Mouse (Mus musculus): ENCODE data around the gene Slc7a4. TPM values are rescaled to one million over a fixed set of nuclear protein-coding genes. Genes with fewer than 3 reads are reported as not detected.
"Not testable (repeated sequence)": the region's sequence is repeated elsewhere in the genome, so short reads cannot be mapped to it uniquely, and the experiment has no call there.

Slc7a4 gene
- polyA plus RNA-seq, 1 experiment from 2014 or later = 42.0 TPM

DNA sequence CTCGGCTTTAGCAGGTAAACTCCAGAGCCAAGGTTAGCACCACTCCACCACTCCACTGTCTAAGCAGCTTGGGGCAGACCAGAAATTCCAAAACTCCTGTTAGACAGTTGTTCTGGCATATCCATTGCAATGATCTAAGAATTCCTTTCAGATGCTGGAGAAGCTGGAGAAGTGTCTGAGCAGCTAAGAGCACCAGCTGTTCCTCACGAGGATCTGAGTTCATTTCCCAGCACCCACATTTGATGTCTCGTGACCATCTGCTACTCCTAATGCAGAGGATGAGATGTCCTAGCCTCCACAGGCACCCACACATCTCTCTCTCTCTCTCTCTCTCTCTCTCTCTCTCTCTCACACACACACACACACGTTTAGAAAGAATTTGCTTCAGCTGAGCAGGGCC lies 26.1 kb downstream of the Slc7a4 start:
- Histone ChIP-seq H3K27ac (no peak overlapping the region), H3K27me3 (ENCODE audit: control insufficient read depth, insufficient read depth, low read length) (0 out of 2 replicates have a peak, but pooled peaks cover 9% of the 10 kb centered on the region), H3K4me1 (replicated peaks; ENCODE audit: control insufficient read depth, insufficient read depth, low read length) (peaks cover 13% of the 10 kb centered on the region; the same call in 1 of the 2 replicates), H3K9ac (no peak overlapping the region), H3K4me2 (replicated peaks) (no peak overlapping the region), H3K9me3 (ENCODE audit: control insufficient read depth, low read length) (no peaks in the 10 kb centered on the region), H3K4me3 (replicated peaks; ENCODE audit: low read length) (no peak overlapping the region), H3K36me3 (replicated peaks; ENCODE audit: control insufficient read depth, insufficient read depth) (no peaks in the 10 kb centered on the region)
- no peak for ATAC-seq (ENCODE audit: low FRiP score)
- WGBS = 62% methylated on average over 4 of the region's 4 CpGs
- no peak for DNase-seq (ENCODE audit: low spot score)

DNA sequence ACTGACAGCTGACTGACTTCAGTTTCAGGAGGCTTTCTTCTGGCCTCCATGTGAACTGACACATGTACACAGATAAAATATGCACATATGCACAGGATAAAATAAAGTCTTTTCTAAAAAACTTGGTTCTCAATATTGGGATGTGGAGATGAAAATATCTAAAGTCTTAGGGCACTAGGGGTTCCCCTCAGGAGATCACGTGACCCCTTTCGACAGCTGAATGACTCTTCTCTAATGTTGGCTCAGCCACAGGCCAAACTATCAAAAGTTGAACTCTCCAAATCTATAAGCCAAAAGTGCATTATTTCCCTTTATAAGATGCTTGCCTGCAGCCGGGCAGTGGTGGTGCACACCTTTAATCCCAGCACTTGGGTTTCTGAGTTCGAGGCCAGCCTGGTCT lies 26.8 kb downstream of the Slc7a4 start:
- no peak for ATAC-seq (ENCODE audit: low FRiP score)
- no peaks in the 10 kb centered on the region for H3K36me3 ChIP-seq (replicated peaks; ENCODE audit: control insufficient read depth, insufficient read depth)
- WGBS = 86% methylated on average over 4 of the region's 4 CpGs
- H3K27ac ChIP-seq = no peak overlapping the region
- H3K4me3 ChIP-seq (replicated peaks; ENCODE audit: low read length) = no peak overlapping the region
- no peak for DNase-seq (ENCODE audit: low spot score)
- 0 out of 2 replicates have a peak, but pooled peaks cover 7% of the 10 kb centered on the region for H3K27me3 ChIP-seq (ENCODE audit: control insufficient read depth, insufficient read depth, low read length)
- no peaks in the 10 kb centered on the region for H3K9me3 ChIP-seq (ENCODE audit: control insufficient read depth, low read length)
- H3K4me2 ChIP-seq (replicated peaks) = no peak overlapping the region
- peaks cover 10% of the 10 kb centered on the region; the same call in 1 of the 2 replicates for H3K4me1 ChIP-seq (replicated peaks; ENCODE audit: control insufficient read depth, insufficient read depth, low read length)
- H3K9ac ChIP-seq = no peak overlapping the region

DNA sequence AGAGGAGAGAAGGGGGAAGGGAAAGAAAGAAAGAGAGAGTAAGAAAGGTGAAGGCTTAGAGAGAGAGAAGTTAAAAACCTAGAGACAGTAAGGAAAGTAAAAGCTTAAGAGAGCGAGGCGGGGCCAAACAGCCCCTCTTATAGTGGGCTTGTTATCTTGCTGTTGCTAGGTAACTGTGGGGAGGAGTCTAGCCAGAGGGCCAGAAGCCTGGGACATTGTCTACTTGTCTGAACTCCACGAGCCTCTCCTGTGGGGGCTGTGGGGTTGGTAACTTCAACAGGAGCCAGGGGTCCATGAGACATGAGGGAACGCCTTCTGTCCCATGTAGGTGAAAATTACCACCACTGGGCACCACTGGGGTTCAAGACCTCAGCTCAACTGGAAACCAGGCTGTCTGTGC lies 28.3 kb downstream of the Slc7a4 start:
- H3K4me2 ChIP-seq (replicated peaks) = peak overlapping the region; percentile 41
- 9% methylated on average over 4 of the region's 4 CpGs for WGBS
- DNase-seq (ENCODE audit: low spot score) = not testable (repeated sequence)

DNA sequence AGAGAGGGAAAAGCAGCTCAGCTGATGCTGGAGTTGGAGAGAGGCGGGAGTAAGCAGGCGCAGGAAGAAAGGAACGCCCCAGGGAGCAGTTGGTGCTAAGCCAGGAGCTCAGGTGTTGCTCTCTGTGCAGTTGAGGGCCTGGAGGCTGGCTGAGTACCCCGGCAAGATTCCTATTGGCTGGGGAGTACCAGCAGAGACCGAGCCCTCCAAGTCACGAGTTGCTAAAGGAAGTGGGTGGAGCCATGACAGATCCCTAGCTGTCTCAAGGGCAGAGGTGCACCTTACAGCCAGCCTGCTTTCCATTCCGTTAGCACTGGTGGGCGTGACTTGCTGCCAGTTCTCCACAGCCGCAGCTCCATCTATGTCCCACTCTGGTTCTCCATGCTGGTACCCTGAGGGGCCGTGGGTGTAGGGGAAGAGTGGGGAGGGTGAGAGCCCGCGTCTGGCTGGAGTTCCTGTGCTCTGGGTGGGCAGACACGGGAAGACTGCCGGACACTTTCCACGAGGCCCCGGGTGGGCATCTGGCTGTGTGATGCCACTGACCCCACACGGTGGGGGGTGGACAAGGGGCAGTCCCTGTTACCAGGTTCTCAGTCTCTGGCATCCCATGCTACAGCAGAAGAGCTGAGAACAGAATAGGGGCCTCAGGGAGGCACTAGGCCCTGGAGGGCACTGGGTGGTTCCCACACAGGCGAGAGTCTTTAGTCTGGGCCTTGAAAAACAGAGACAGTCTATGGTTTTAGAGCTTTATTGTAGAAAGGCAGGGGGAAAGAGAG lies 28.9 kb downstream of the Slc7a4 start:
- 3% methylated on average over 18 of the region's 18 CpGs for WGBS
- peak overlapping the region; percentile 57; the same call in 1 of the 2 replicates for H3K27ac ChIP-seq

More for the DNA sequence above, 28.3 kb downstream of the Slc7a4 start:
- not testable (repeated sequence) for H3K4me1 ChIP-seq (replicated peaks; ENCODE audit: control insufficient read depth, insufficient read depth, low read length); H3K4me3 ChIP-seq (replicated peaks; ENCODE audit: low read length); H3K9ac ChIP-seq; H3K36me3 ChIP-seq (replicated peaks; ENCODE audit: control insufficient read depth, insufficient read depth); H3K9me3 ChIP-seq (ENCODE audit: control insufficient read depth, low read length); ATAC-seq (ENCODE audit: low FRiP score); H3K27me3 ChIP-seq (ENCODE audit: control insufficient read depth, insufficient read depth, low read length)
- 0 out of 2 replicates have a peak overlapping the region, but pooled peaks have one; percentile 57 for H3K27ac ChIP-seq

DNA sequence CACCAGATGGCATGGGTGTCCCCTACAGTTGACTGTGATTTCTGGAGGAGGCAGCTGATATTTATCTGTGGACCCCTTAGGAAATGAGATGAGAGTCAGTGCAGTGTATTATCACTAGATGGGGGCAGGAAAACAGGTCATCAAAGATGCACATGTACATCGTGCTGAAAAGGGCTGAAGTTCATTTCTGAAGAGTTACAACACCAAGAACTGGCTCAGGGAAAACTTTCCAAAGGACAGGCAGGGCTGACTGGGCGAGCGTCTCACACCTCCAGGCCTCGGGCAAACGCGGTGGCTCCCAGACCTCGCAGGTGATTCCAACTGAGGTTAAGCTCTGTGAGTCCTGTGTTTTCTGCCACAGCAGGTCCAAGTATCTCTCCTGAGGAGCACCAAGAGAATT lies 30.2 kb downstream of the Slc7a4 start:
- no peak overlapping the region for H3K4me2 ChIP-seq (replicated peaks)
- no peak overlapping the region for H3K9ac ChIP-seq
- H3K4me1 ChIP-seq (replicated peaks; ENCODE audit: control insufficient read depth, insufficient read depth, low read length) = peaks cover 5% of the 10 kb centered on the region; the same call in 1 of the 2 replicates
- ATAC-seq (ENCODE audit: low FRiP score) = no peak
- no peaks in the 10 kb centered on the region for H3K27me3 ChIP-seq (ENCODE audit: control insufficient read depth, insufficient read depth, low read length)
- no peaks in the 10 kb centered on the region for H3K9me3 ChIP-seq (ENCODE audit: control insufficient read depth, low read length)
- DNase-seq (ENCODE audit: low spot score) = no peak
- no peak overlapping the region for H3K4me3 ChIP-seq (replicated peaks; ENCODE audit: low read length)
- H3K27ac ChIP-seq = no peak overlapping the region
- WGBS = 85% methylated on average over 7 of the region's 7 CpGs
- no peaks in the 10 kb centered on the region for H3K36me3 ChIP-seq (replicated peaks; ENCODE audit: control insufficient read depth, insufficient read depth)

More for the DNA sequence above, 28.9 kb downstream of the Slc7a4 start:
- H3K27me3 ChIP-seq (ENCODE audit: control insufficient read depth, insufficient read depth, low read length) = 0 out of 2 replicates have a peak, but pooled peaks cover 3% of the 10 kb centered on the region
- no peaks in the 10 kb centered on the region for H3K36me3 ChIP-seq (replicated peaks; ENCODE audit: control insufficient read depth, insufficient read depth)
- H3K4me2 ChIP-seq (replicated peaks) = peak overlapping the region; percentile 41
- peaks cover 10% of the 10 kb centered on the region; the same call in 1 of the 2 replicates for H3K4me1 ChIP-seq (replicated peaks; ENCODE audit: control insufficient read depth, insufficient read depth, low read length)
- DNase-seq (ENCODE audit: low spot score) = peak; percentile 49
- H3K4me3 ChIP-seq (replicated peaks; ENCODE audit: low read length) = 0 out of 2 replicates have a peak overlapping the region, but pooled peaks have one; percentile 6
- 0 out of 2 replicates have a peak overlapping the region, but pooled peaks have one; percentile 12 for H3K9ac ChIP-seq
- peak; percentile 83 for ATAC-seq (ENCODE audit: low FRiP score)
- no peaks in the 10 kb centered on the region for H3K9me3 ChIP-seq (ENCODE audit: control insufficient read depth, low read length)

DNA sequence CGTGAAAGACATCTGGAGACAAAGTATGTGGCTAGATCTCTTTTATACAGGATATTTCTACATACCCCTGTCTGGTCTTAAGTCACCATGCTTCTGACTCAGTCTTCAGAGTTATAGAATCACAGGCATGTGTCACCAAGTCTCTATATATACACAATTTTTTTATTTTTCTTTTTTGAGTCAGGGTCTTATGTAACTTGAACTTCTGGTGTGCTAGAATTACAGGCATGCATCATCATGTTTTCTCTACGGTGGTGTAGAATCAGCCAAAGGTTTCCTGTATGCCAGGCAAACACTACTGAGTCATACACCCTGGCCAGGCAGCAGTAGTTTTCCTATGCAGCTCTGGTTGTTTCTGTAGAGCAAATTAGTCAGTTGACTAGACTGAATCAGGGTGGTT lies 40.4 kb downstream of the Slc7a4 start:
- no peak overlapping the region for H3K4me2 ChIP-seq (replicated peaks)
- H3K4me3 ChIP-seq (replicated peaks; ENCODE audit: low read length) = no peak overlapping the region
- DNase-seq (ENCODE audit: low spot score) = no peak
- no peaks in the 10 kb centered on the region for H3K27me3 ChIP-seq (ENCODE audit: control insufficient read depth, insufficient read depth, low read length)
- no peak overlapping the region for H3K9ac ChIP-seq
- H3K9me3 ChIP-seq (ENCODE audit: control insufficient read depth, low read length) = no peaks in the 10 kb centered on the region
- no peak overlapping the region for H3K27ac ChIP-seq
- 88% methylated on average over 2 of the region's 2 CpGs for WGBS
- H3K4me1 ChIP-seq (replicated peaks; ENCODE audit: control insufficient read depth, insufficient read depth, low read length) = no peaks in the 10 kb centered on the region
- H3K36me3 ChIP-seq (replicated peaks; ENCODE audit: control insufficient read depth, insufficient read depth) = no peaks in the 10 kb centered on the region
- no peak for ATAC-seq (ENCODE audit: low FRiP score)

DNA sequence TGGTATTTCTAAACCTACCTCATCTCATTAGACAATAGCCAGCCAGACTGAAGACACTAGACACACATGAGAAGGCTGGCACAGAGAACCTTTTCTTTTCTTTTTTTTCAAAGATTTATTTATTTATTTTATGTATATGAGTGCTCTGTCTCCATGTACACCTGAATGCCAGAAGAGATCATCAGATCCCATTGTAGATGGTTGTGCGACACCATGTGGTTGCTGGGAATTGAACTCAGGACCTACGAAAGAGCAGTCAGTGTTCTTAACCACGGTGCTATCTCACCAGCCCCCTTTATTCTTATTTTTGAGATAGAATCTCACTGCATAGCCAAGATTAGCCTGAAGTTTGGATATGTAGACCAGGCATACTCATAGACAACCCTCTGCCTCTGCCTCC lies 46.4 kb downstream of the Slc7a4 start:
- Histone ChIP-seq H3K4me3 (replicated peaks; ENCODE audit: low read length) (no peak overlapping the region), H3K36me3 (replicated peaks; ENCODE audit: control insufficient read depth, insufficient read depth) (no peaks in the 10 kb centered on the region), H3K9me3 (ENCODE audit: control insufficient read depth, low read length) (no peaks in the 10 kb centered on the region), H3K27ac (no peak overlapping the region), H3K4me2 (replicated peaks) (no peak overlapping the region), H3K4me1 (replicated peaks; ENCODE audit: control insufficient read depth, insufficient read depth, low read length) (peaks cover 4% of the 10 kb centered on the region), H3K9ac (no peak overlapping the region), H3K27me3 (ENCODE audit: control insufficient read depth, insufficient read depth, low read length) (no peaks in the 10 kb centered on the region)
- ATAC-seq (ENCODE audit: low FRiP score) = no peak
- WGBS = 92% methylated on average over 3 of the region's 3 CpGs
- DNase-seq (ENCODE audit: low spot score) = no peak

DNA sequence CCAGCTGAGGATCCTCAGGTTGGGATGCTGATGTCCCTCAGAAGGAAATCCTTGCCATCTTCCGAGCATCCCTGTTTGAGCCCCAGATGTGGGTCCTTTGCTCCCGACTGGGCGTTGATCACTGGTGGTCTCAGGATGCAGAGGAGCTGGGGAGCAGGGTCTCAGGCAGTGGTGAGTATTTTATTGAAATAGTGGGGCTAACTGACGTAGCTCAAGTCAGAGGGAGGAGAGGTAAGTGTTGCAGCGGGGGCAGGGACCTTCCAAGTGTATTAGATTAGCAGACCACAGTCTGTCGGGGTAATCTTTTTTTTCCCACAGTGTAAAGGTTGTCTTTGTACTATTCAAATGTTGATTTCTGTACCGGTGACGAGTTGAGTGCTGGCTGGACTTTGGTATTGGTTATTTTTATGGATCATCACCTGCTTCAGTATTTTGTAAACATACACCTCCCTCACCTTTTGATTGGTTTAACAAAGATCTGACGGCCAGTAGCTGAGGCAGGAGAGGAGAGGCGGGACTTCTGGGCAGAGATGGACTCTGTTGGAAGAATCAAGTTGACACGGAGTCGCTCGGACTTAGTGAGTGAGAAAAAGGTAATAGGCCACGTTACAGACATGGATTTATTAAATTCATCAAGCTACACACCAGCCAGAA lies 50.2 kb downstream of the Slc7a4 start:
- Histone ChIP-seq H3K4me2 (replicated peaks) (no peak overlapping the region), H3K9ac (no peak overlapping the region), H3K4me3 (replicated peaks; ENCODE audit: low read length) (no peak overlapping the region), H3K27ac (no peak overlapping the region), H3K4me1 (replicated peaks; ENCODE audit: control insufficient read depth, insufficient read depth, low read length) (peaks cover 16% of the 10 kb centered on the region), H3K36me3 (replicated peaks; ENCODE audit: control insufficient read depth, insufficient read depth) (peaks cover 15% of the 10 kb centered on the region), H3K27me3 (ENCODE audit: control insufficient read depth, insufficient read depth, low read length) (no peaks in the 10 kb centered on the region), H3K9me3 (ENCODE audit: control insufficient read depth, low read length) (no peaks in the 10 kb centered on the region)
- 77% methylated on average over 14 of the region's 14 CpGs for whole genome bisulfite sequencing
- no peak for DNase-seq (ENCODE audit: low spot score)
- no peak for ATAC-seq (ENCODE audit: low FRiP score)

DNA sequence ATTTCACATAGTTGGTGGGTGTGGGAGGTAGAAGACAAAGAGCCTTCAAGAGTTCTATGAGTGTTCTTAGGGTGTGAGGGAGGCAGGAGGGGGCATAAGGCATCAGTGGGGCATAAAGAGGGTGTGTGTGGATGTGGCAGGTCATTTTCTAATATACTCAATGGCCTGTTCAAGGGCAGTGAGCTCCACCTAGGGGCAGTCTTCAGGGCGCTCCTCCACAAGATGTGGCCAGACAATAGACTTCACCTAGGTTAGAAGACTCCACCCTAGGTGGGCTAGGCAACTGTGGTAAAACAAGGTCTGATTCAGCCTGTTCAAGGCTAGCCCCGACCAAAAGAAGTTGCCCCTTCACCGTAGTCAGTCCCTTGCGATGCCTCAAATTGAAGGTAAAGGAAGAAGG lies 50.7 kb downstream of the Slc7a4 start:
- Histone ChIP-seq H3K4me1 (replicated peaks; ENCODE audit: control insufficient read depth, insufficient read depth, low read length) (peaks cover 16% of the 10 kb centered on the region), H3K4me2 (replicated peaks) (peak overlapping the region; percentile 97; the same call in 1 of the 2 replicates), H3K27me3 (ENCODE audit: control insufficient read depth, insufficient read depth, low read length) (no peaks in the 10 kb centered on the region), H3K4me3 (replicated peaks; ENCODE audit: low read length) (no peak overlapping the region), H3K9me3 (ENCODE audit: control insufficient read depth, low read length) (no peaks in the 10 kb centered on the region), H3K9ac (no peak overlapping the region), H3K27ac (no peak overlapping the region), H3K36me3 (replicated peaks; ENCODE audit: control insufficient read depth, insufficient read depth) (peaks cover 20% of the 10 kb centered on the region)
- ATAC-seq (ENCODE audit: low FRiP score) (no peak), DNase-seq (ENCODE audit: low spot score) (no peak)
- 64% methylated on average over 4 of the region's 4 CpGs for WGBS

Measured in hindbrain, embryonic 14.5 days (tissue).